Mouse (Mus musculus) heart, embryonic 14.5 days (tissue): ENCODE results near the gene Medag. TPM values are rescaled to one million over a fixed set of nuclear protein-coding genes. Genes with fewer than 3 reads are reported as not detected.

Experiments used
- ATAC-seq: fragments of 200-750 bp; cut with Nextera tagmentation; 2 replicates; pipeline ENCODE4 v1.8.0; 2017; ENCODE audit warnings: low read depth, moderate TSS enrichment; ENCODE audit not compliant: insufficient number of reproducible peaks, insufficient read depth, low FRiP score
- H3K27ac ChIP-seq, 2 experiments: fragments of 200-500 bp in 1 of 2; fragments of 300-500 bp in 1 of 2; sonication (generic) in 1 of 2; replicated peaks in 1 of 2; 2 replicates each; pipeline ENCODE4 v1.5.1; 2012 to 2014; ENCODE audit warnings: low read depth in 2 of 2, low read length in 2 of 2, control low read depth in 1 of 2, mild to moderate bottlenecking in 1 of 2, mixed read lengths in 1 of 2; ENCODE audit not compliant: control insufficient read depth in 1 of 2, insufficient read depth in 1 of 2
- H3K27me3 ChIP-seq: fragments of 300-500 bp; sonication (generic); 2 replicates; pipeline ENCODE4 v1.6.1; 2014; ENCODE audit warnings: mild to moderate bottlenecking, low read length, control low read depth; ENCODE audit not compliant: control insufficient read depth, insufficient read depth
- H3K36me3 ChIP-seq: fragments of 300-500 bp; sonication (generic); 2 replicates; pipeline ENCODE4 v1.6.1; 2014; ENCODE audit warnings: mild to moderate bottlenecking, control low read depth, low read length, mixed read lengths; ENCODE audit not compliant: control insufficient read depth, insufficient read depth
- H3K4me1 ChIP-seq, 2 experiments: fragments of 200-500 bp in 1 of 2; fragments of 300-500 bp in 1 of 2; sonication (generic) in 1 of 2; 2 replicates each; pipeline ENCODE4 v1.6.1; 2012 to 2014; ENCODE audit warnings: low read length in 2 of 2, control low read depth in 1 of 2, mixed read lengths in 1 of 2; ENCODE audit not compliant: control insufficient read depth in 2 of 2, insufficient read depth in 2 of 2
- H3K4me2 ChIP-seq: fragments of 300-500 bp; sonication (generic); 2 replicates; pipeline ENCODE4 v1.6.1; 2014; ENCODE audit warnings: mild to moderate bottlenecking, low read length
- H3K4me3 ChIP-seq, 2 experiments: fragments of 200-500 bp in 1 of 2; fragments of 300-500 bp in 1 of 2; sonication (generic) in 1 of 2; 2 replicates each; pipeline ENCODE4 v1.5.1; 2012 to 2014; ENCODE audit warnings: low read length in 2 of 2, mild to moderate bottlenecking in 2 of 2, control low read depth in 1 of 2, low read depth in 1 of 2, moderate library complexity in 1 of 2; ENCODE audit not compliant: control insufficient read depth in 1 of 2, insufficient read depth in 1 of 2
- H3K9ac ChIP-seq: fragments of 300-500 bp; sonication (generic); 2 replicates; pipeline ENCODE4 v1.6.1; 2014; ENCODE audit warnings: mild to moderate bottlenecking, low read length
- H3K9me3 ChIP-seq: fragments of 300-500 bp; sonication (generic); 2 replicates; pipeline ENCODE4 v1.6.1; 2016; ENCODE audit warnings: low read length, control low read depth; ENCODE audit not compliant: control insufficient read depth
- WGBS: fragments of 180-500 bp; shearing (Covaris S2); extraction: QIAGEN DNeasy Blood & Tissue Kit; methylation state at CpG from one replicate; pipeline ENCODE4 v1.1.7; 2014; 5-methylcytosine and 5-hydroxymethylcytosine counted together
- polyA plus RNA-seq: library from polyadenylated mRNA; unstranded; fragments of >200 nt; fragmentation: Nextera tagmentation; extraction: Ambion mirVana; gene quantifications from 2 replicates; pipeline ENCODE4 v1.2.1, GENCODE M21; 2014

Gene Medag
- polyA plus RNA-seq, 1 experiment from 2014 or later, result 2.2 TPM

GRCm38 (mm10) chr5:149377253-149377652 lies 34.3 kb upstream of the Medag start:
- Histone ChIP-seq H3K27ac (peak overlapping the region; percentile 30 to 63; a peak in 3 of 4 replicates), H3K9me3 (no peaks in the 10 kb centered on the region)
- ATAC-seq, result no peak

GRCm38 (mm10) chr5:149378566-149378965 lies 33.0 kb upstream of the Medag start:
- Histone ChIP-seq H3K9ac (no peak overlapping the region), H3K4me3 (no peak overlapping the region), H3K27ac (no peak overlapping the region), H3K9me3 (no peaks in the 10 kb centered on the region; the same call in 1 of the 2 replicates), H3K4me2 (no peak overlapping the region), H3K27me3 (no peaks in the 10 kb centered on the region), H3K4me1 (peaks cover 31 to 40% of the 10 kb centered on the region in 2 experiments), H3K36me3 (no peaks in the 10 kb centered on the region)
- WGBS, result 78% methylated on average over 7 of the region's 7 CpGs
- ATAC-seq, result no peak

More at GRCm38 (mm10) chr5:149377253-149377652, 34.3 kb upstream of the Medag start:
- H3K4me3 ChIP-seq, result no peak overlapping the region
- no peaks in the 10 kb centered on the region for H3K36me3 ChIP-seq
- H3K27me3 ChIP-seq, result no peaks in the 10 kb centered on the region
- H3K4me1 ChIP-seq, result peaks cover 42 to 50% of the 10 kb centered on the region in 2 experiments
- no peak overlapping the region for H3K4me2 ChIP-seq
- no peak overlapping the region for H3K9ac ChIP-seq
- WGBS, result 15% methylated on average over 6 of the region's 6 CpGs

- H3K27ac ChIP-seq, result no peak overlapping the region
- WGBS, result 81% methylated on average over 16 of the region's 16 CpGs
- H3K4me3 ChIP-seq, result no peak overlapping the region
- no peak overlapping the region for H3K4me2 ChIP-seq
- H3K27me3 ChIP-seq, result no peaks in the 10 kb centered on the region
- H3K9ac ChIP-seq, result no peak overlapping the region
- no peak for ATAC-seq
- peaks cover 24 to 33% of the 10 kb centered on the region in 2 experiments for H3K4me1 ChIP-seq
- H3K9me3 ChIP-seq, result no peaks in the 10 kb centered on the region; the same call in 1 of the 2 replicates
- no peaks in the 10 kb centered on the region for H3K36me3 ChIP-seq
Measured at GRCm38 (mm10) chr5:149379131-149379784, 32.3 kb upstream of the Medag start.

- Histone ChIP-seq H3K9me3 (no peaks in the 10 kb centered on the region; the same call in 1 of the 2 replicates), H3K9ac (no peak overlapping the region), H3K27ac (no peak overlapping the region), H3K4me2 (no peak overlapping the region), H3K27me3 (no peaks in the 10 kb centered on the region), H3K36me3 (no peaks in the 10 kb centered on the region), H3K4me1 (peaks cover 21 to 30% of the 10 kb centered on the region in 2 experiments), H3K4me3 (no peak overlapping the region)
- no peak for ATAC-seq
- WGBS, result 91% methylated on average over 8 of the region's 8 CpGs
Measured at GRCm38 (mm10) chr5:149379861-149380260, 31.7 kb upstream of the Medag start.

GRCm38 (mm10) chr5:149380388-149380916 lies 31.1 kb upstream of the Medag start:
- H3K27me3 ChIP-seq, result no peaks in the 10 kb centered on the region
- H3K27ac ChIP-seq, result no peak overlapping the region
- H3K36me3 ChIP-seq, result no peaks in the 10 kb centered on the region
- H3K4me2 ChIP-seq, result no peak overlapping the region
- no peak for ATAC-seq
- H3K4me1 ChIP-seq, result peaks cover 19 to 27% of the 10 kb centered on the region in 2 experiments
- H3K9ac ChIP-seq, result no peak overlapping the region
- 63% methylated on average over 8 of the region's 8 CpGs for WGBS
- H3K9me3 ChIP-seq, result no peaks in the 10 kb centered on the region; the same call in 1 of the 2 replicates
- no peak overlapping the region for H3K4me3 ChIP-seq

GRCm38 (mm10) chr5:149381948-149382347 lies 29.6 kb upstream of the Medag start:
- Histone ChIP-seq H3K27me3 (no peaks in the 10 kb centered on the region), H3K4me3 (no peak overlapping the region), H3K27ac (no peak overlapping the region), H3K36me3 (no peaks in the 10 kb centered on the region), H3K4me1 (peaks cover 13 to 16% of the 10 kb centered on the region in 2 experiments), H3K9ac (no peak overlapping the region), H3K4me2 (no peak overlapping the region), H3K9me3 (no peaks in the 10 kb centered on the region; the same call in 1 of the 2 replicates)
- WGBS, result 75% methylated on average over 4 of the region's 4 CpGs
- no peak for ATAC-seq

- Histone ChIP-seq H3K4me3 (no peak overlapping the region), H3K27me3 (no peaks in the 10 kb centered on the region), H3K4me1 (peaks cover 9 to 12% of the 10 kb centered on the region in 2 experiments; a peak in 2 of 4 replicates), H3K27ac (no peak overlapping the region), H3K9ac (no peak overlapping the region), H3K36me3 (no peaks in the 10 kb centered on the region), H3K4me2 (no peak overlapping the region), H3K9me3 (no peaks in the 10 kb centered on the region; the same call in 1 of the 2 replicates)
- 78% methylated on average over 5 of the region's 5 CpGs for WGBS
- no peak for ATAC-seq
Measured at GRCm38 (mm10) chr5:149382601-149383000, 28.9 kb upstream of the Medag start.
